Mouse (Mus musculus) gastrocnemius, postnatal 25 days (tissue): ENCODE results near the gene Ltbp1. TPM values are rescaled to one million over a fixed set of nuclear protein-coding genes. Genes with fewer than 3 reads are reported as not detected.

Experiments
- DNase-seq: peaks from one replicate; pipeline ENCODE4 v3.0.0; 2022
- long read RNA-seq, 2 experiments: library from polyadenylated mRNA; stranded (forward); transcript quantifications; one replicate each; pipeline ENCODE4 v2.0.0; 2021
- total RNA-seq, 2 experiments: library from RNA; stranded (reverse); gene quantifications; 1 replicate in 1 of 2; 2 replicates in 1 of 2; pipeline ENCODE4 v1.2.3; 2021

The Ltbp1 gene
- total RNA-seq: 10 to 100 TPM; 10.2 to 11.1 TPM
- long read RNA-seq, experiment 1, partial matches to known transcripts: 0 of 2 reads
- long read RNA-seq, experiment 1, other reads (novel, unspliced or antisense): 2 of 2 reads
- long read RNA-seq, experiment 2, partial matches to known transcripts: 4 of 8 reads
- long read RNA-seq, experiment 2, other reads (novel, unspliced or antisense): 4 of 8 reads

DNA sequence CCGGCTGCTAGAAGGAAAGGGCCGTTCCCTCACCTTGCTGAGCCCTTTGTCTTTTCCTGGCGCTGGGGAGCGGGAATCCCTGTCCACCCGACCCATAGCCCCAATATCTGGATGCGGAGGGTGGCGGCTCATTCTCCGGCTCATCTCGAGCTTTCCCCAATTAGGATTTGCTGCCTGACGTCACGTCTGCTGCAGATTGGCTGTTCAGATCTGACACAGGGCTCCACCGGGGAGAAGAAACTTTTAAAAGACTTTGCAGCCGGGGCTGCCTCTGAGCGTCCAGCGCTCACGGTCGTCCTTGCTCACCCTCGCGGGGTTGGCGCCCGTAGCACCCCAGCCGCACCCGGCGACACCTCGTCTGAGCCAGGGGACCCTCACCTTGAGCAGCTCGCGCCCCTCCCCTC lies at the start of gene Ltbp1:
TSS of gene Ltbp1 (plus strand) at position 288 of the 404 bp plus-strand sequence.
- peak; percentile 69 for DNase-seq

- no peak for DNase-seq
These were observed 45.7 kb upstream of the Ltbp1 start for GRCm38 (mm10) chr17:74959481-74960245.

GRCm38 (mm10) chr17:74963222-74963621 lies 42.1 kb upstream of the Ltbp1 start:
- no peak for DNase-seq

DNA sequence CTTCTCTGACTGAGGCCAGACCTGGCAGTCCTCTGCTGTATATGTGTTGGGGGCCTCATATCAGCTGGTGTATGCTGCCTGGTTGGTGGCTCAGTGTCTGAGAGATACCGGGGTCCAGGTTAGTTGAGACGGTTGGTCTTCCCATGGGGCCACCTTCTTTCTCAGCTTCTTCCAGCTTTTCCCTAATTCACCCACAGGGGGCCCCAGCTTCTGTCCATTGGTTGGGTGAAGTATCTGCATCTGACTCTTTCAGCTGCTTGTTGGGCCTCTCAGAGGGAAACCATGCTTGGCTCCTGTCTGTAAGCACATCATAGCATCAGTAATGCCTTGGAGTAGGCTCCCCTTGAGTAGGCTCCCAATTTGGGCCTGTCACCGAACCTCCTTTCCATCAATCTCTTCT lies 41.5 kb upstream of the Ltbp1 start:
- DNase-seq: no peak

DNA sequence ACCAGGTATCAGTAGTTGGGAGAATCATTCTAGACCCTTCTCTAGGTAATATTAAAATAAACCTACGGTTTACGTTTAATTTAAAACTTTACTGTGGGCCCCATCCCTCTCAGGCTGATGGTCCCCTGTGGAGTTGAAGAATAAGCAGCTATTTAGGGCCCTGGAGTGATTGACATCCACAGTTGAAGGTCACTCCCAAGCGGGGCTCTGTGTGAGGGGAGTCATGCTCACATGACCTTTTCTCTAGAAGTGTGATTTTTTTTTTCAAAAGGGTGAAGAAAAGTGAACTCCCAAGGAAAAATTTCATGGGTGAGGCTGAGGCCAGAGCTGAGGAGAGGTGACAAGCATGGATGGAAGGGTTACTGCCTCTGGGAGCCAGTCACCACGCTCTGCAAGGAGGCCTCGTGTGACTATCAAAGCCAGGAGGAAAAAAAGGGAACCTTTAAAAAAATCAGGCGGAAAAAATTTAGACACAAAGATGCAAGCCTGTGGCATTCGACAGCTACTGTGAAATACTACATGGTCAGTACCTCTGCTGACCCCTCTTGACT lies 38.0 kb upstream of the Ltbp1 start:
- DNase-seq: no peak

DNA sequence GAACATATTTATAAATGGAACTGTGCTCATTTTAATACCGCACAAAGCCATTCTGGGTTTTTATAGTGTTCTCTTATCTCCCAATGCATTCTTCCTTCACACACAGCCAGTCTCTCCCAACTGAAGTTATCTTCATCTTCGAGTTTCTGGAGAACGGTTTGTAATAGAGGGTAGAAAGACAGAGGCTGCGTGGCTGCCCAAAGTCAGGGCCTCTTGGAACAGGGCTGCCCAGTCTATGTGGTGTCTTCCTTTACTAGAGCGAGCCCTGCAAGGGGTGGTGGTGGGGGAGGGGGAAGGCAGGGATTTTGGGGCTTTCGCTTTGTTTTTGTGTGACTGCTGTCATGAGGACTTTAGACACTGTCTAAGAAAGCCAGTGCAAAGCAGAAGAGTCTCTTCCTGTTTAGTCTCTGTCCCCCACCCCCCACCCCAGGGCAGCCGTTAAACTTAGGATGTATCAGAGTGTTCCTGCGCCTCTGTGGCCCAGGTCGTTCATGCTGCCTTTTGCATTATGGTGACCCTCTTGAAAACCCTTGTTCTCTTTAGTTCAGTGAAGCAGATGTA lies 37.1 kb upstream of the Ltbp1 start:
- DNase-seq: no peak

- no peak for DNase-seq
These were observed 36.6 kb upstream of the Ltbp1 start for GRCm38 (mm10) chr17:74968738-74969271.

- DNase-seq: no peak
These were observed 30.2 kb upstream of the Ltbp1 start for GRCm38 (mm10) chr17:74975192-74975591.

GRCm38 (mm10) chr17:74976167-74976985 lies 29.0 kb upstream of the Ltbp1 start:
- DNase-seq: no peak

DNA sequence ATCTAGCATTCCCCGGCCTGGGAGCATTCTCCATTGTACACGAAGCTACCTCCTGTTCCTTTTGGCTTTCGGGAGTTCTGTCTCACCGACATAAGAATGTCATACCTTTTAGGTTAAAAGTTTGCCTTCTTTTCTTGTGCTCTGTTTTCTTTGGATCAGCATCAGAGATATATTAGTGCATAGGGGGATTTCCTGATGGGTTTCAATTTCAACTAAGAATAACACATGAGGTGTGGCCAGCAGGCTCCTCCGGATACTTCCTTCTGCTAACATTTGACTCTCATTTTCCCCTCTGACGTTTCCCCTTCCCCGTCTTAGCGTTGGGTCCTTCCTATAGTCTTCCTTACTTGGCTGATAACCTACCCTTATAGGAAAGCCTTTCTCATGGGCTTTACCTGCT lies 25.6 kb upstream of the Ltbp1 start:
- no peak for DNase-seq

GRCm38 (mm10) chr17:74981703-74982102 lies 23.7 kb upstream of the Ltbp1 start:
- DNase-seq: no peak

DNA sequence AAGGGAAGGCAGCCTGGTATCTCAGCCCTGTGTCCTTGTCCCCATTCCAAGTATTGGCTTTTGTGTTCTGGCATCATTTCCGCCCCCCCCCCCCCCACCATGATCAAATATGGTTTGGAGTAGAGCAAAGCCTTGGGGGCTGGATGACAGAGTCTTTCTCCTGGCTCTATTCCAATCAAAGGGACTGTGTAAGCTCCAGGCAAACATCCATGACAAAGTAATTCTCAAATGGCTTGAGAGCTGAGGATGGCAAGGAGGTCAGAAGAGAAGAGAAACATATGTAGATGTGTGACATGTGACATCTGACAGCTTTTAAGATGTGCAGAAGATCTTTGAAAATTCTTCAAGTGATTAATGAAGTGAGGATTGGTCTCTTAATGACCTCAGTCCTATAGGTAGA lies 22.5 kb upstream of the Ltbp1 start:
- no peak for DNase-seq

GRCm38 (mm10) chr17:74984071-74984470 lies 21.3 kb upstream of the Ltbp1 start:
- no peak for DNase-seq

GRCm38 (mm10) chr17:74984681-74985080 lies 20.7 kb upstream of the Ltbp1 start:
- no peak for DNase-seq

GRCm38 (mm10) chr17:74987067-74987466 lies 18.3 kb upstream of the Ltbp1 start:
- DNase-seq: no peak

- DNase-seq: no peak
These were observed 15.7 kb upstream of the Ltbp1 start for GRCm38 (mm10) chr17:74989691-74990090.

DNA sequence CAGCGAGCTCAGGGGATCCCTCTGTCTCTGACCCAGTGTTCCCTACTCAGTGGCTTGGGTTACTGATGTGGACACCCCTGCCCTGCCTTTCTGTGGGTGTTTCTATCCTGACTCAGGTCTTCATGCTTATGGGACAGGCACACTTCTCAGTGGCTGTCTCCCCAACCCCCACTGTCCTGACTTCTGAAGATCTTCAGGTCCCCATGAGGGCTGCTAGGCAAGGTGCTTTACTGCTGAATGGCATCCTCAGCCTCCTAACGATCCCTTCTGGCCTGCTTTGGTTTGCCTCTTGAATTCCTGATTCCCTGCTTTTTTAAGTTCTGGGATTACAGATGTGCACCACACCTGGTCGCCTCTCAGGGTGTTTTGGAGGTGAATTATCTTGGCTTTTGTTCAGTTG lies 14.8 kb upstream of the Ltbp1 start:
- no peak for DNase-seq

DNA sequence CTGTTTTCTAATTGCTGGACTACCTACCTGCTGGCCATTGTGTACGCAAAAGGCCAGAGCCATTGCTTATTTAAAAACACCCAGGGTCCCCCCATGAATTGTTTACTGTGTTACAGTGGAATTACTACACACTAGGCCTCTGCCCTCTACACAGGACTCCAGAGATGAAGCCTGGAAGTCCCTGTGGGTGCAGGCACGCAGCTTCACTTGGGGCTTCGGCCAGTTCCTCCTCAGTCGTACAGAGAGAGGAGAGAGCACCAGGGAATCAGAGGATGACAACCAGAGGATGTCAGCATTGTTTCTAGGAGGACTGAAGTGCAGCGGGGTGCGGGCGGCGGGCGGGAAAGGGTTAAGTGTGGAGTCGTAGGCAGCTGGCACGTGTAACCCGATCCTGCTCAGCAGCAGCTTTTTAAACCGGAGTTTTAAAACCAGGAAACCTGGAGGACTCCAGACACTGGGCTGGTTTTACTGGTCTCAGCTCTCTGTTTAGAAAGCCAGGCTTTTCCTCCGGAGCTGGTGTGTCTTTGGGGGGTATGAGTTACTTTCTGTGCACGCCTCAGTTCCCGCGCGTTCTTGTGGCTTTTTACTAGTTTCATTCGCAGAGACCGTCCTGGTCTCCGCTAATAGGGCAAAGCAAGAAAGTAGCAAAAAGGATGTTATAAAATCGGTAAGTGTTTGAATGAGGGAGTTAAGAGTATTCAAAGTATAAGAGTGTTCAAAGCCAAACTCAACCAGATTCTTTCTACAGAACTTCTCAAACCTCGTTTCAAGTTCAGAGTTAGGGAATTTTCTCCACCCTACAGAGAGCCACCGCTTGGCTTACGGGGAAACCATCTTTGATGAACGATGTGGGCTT lies 11.4 kb upstream of the Ltbp1 start:
- DNase-seq: no peak

GRCm38 (mm10) chr17:74994582-74994893 lies 10.8 kb upstream of the Ltbp1 start:
- DNase-seq: no peak

- DNase-seq: no peak
These were observed 10.1 kb upstream of the Ltbp1 start for GRCm38 (mm10) chr17:74995266-74995665.

- DNase-seq: no peak
These were observed 5.3 kb upstream of the Ltbp1 start for GRCm38 (mm10) chr17:75000066-75000465.
